Comparison of ENCODE assay signal across 8 mouse cellular contexts in the genomic region with DNA sequence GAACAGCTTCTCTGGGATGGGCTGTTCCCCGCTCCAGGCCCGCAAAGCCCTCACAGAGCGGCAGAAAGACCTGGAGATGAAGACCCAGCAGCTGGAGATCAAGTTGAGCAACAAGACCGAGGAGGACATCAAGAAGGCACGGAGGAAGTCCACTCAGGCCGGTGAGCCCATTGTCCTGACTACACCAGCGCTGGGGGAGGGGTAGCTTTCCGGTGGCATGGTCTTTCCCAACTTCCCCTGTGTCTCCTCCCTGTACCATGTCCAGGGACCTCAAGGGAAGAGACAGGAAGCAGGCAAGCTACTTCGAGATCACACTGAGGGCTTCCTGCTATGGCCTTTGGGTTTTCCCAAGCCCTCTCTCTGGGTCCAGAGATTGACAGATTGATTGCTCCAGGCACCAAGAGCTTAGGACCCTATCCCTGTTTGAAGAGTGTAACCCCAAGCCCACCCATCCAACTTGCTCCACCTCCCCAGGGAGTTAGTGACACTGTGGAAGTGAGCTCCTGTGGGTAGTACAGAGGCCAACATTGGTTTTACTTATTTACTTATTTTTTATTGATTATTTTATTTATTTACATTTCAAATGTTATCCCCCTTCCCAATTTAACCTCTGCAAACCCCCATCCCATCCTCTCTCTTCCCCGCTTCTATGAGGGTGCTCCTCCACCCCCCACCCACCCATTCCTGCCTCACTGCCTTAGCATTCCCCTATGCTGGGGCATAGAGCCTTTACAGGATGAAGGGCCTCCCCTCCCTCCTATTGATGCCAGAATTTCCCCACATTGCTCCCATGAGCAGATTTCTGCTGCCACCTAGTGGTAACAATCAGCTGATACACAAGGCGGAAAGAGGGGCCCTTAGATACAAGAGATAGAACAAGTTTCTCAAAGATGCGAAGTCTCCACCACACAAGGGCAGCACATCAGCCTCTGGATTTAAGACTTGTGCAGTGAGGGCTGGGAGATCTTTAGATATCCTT. TPM values are rescaled to one million over a fixed set of nuclear protein-coding genes. Genes with fewer than 3 reads are reported as not detected.
A peak's percentile ranks its signal among the peaks of the same experiment; 100 is the strongest.
DNase-seq lines count a peak whose midpoint lies in the region; ATAC-seq and TF ChIP-seq lines count a peak whose summit lies in the region.

No protein-coding gene starts in this region.

- no peaks in the 10 kb centered on the region for H3K9me3 ChIP-seq in hindbrain, embryonic 15.5 days
- H3K9me3 ChIP-seq in limb, embryonic 14.5 days (ENCODE audit: control insufficient read depth, low read length) = no peaks in the 10 kb centered on the region
- no peaks in the 10 kb centered on the region for H3K9me3 ChIP-seq in neural tube, embryonic 11.5 days (ENCODE audit: control insufficient read depth, low read length)

- H3K36me3 ChIP-seq in hindbrain, embryonic 15.5 days = no peaks in the 10 kb centered on the region
- H3K36me3 ChIP-seq in limb, embryonic 14.5 days (ENCODE audit: control insufficient read depth, insufficient read depth, low read length) = no peaks in the 10 kb centered on the region
- no peaks in the 10 kb centered on the region for H3K36me3 ChIP-seq in neural tube, embryonic 11.5 days (ENCODE audit: control insufficient read depth, insufficient read depth, low read length)

- no peak overlapping the region for H3K4me3 ChIP-seq in hindbrain, embryonic 15.5 days
- no peak overlapping the region for H3K4me3 ChIP-seq in limb, embryonic 14.5 days (replicated peaks; ENCODE audit: low read length)
- H3K4me3 ChIP-seq in neural tube, embryonic 11.5 days (ENCODE audit: low read depth, low read length) = no peak overlapping the region

- no peaks in the 10 kb centered on the region for H3K4me1 ChIP-seq in hindbrain, embryonic 15.5 days (replicated peaks)
- no peaks in the 10 kb centered on the region for H3K4me1 ChIP-seq in limb, embryonic 14.5 days (ENCODE audit: control insufficient read depth, insufficient read depth, low read length)
- H3K4me1 ChIP-seq in neural tube, embryonic 11.5 days (ENCODE audit: control insufficient read depth, insufficient read depth, low read length) = no peaks in the 10 kb centered on the region

- ATAC-seq in hindbrain, embryonic 15.5 days (ENCODE audit: low FRiP score, low read depth) = peak; percentile 85
- 0 out of 2 replicates have a peak, but pooled peaks have one; percentile 55 for ATAC-seq in limb, embryonic 14.5 days (ENCODE audit: low FRiP score, low read depth)
- peak; percentile 61 for ATAC-seq in neural tube, embryonic 11.5 days (ENCODE audit: insufficient read depth, low FRiP score, low TSS enrichment)

- WGBS in hindbrain, embryonic 15.5 days = 57% methylated on average over 12 of the region's 12 CpGs
- 67% methylated on average over 12 of the region's 12 CpGs for WGBS in limb, embryonic 14.5 days
- WGBS in neural tube, embryonic 11.5 days = 64% methylated on average over 12 of the region's 12 CpGs

- TF ChIP-seq POLR2A in limb, embryonic 14.5 days (IDR thresholded peaks at IDR 0.05; ENCODE audit: borderline replicate concordance, extremely low read depth, insufficient read depth, insufficient read length) = no peak

- peak; percentile 19 for DNase-seq in ovary, adult 18-20 months (ENCODE audit: low spot score)
- no peak for DNase-seq in ovary, postnatal 36 days (ENCODE audit: low spot score)
- peak; percentile 65 for DNase-seq in adipocyte (ENCODE audit: low spot score)
- peak; percentile 70 for DNase-seq in embryo, embryonic 9.5 days (ENCODE audit: extremely low spot score)
- DNase-seq in limb, embryonic 14.5 days (ENCODE audit: low spot score) = peak; percentile 77
- peak; percentile 66 for DNase-seq in neural tube, embryonic 11.5 days (ENCODE audit: low spot score)
- no peak for DNase-seq in right cerebral cortex, postnatal 14 days

- H3K4me2 ChIP-seq in hindbrain, embryonic 15.5 days = no peak overlapping the region
- H3K4me2 ChIP-seq in limb, embryonic 14.5 days (replicated peaks; ENCODE audit: low read depth, low read length, severe bottlenecking) = no peak overlapping the region
- no peak overlapping the region for H3K4me2 ChIP-seq in neural tube, embryonic 11.5 days (ENCODE audit: low read depth)

- H3K27me3 ChIP-seq in hindbrain, embryonic 15.5 days = no peaks in the 10 kb centered on the region
- H3K27me3 ChIP-seq in limb, embryonic 14.5 days (ENCODE audit: control insufficient read depth, insufficient read depth, low read length) = no peaks in the 10 kb centered on the region
- H3K27me3 ChIP-seq in neural tube, embryonic 11.5 days (ENCODE audit: control insufficient read depth, insufficient read depth, low read length) = no peaks in the 10 kb centered on the region

- no peak overlapping the region for H3K27ac ChIP-seq in hindbrain, embryonic 15.5 days (replicated peaks)
- no peak overlapping the region for H3K27ac ChIP-seq in limb, embryonic 14.5 days (replicated peaks; ENCODE audit: low read depth, low read length)
- H3K27ac ChIP-seq in neural tube, embryonic 11.5 days (ENCODE audit: low read depth, low read length) = no peak overlapping the region

- no peak overlapping the region for H3K9ac ChIP-seq in hindbrain, embryonic 15.5 days
- no peak overlapping the region for H3K9ac ChIP-seq in limb, embryonic 14.5 days (ENCODE audit: low read depth, low read length, severe bottlenecking)
- no peak overlapping the region for H3K9ac ChIP-seq in neural tube, embryonic 11.5 days (ENCODE audit: low read length)

RNA-seq across cellular contexts. Expression of gene Rcvrn, which starts 19.3 kb away (rescaled TPM):
- polyA plus RNA-seq in hindbrain, embryonic 15.5 days (2015; fragmentation: Nextera tagmentation; extraction: Ambion mirVana) = not detected in 2 replicates
- 0.09 and 0.11 TPM in 2 replicates for polyA plus RNA-seq in limb, embryonic 14.5 days (2012; rRNA removed)
- polyA plus RNA-seq in limb, embryonic 14.5 days (2014; fragmentation: Nextera tagmentation; extraction: Ambion mirVana) = not detected in 2 replicates
- not detected in 2 replicates for polyA plus RNA-seq in neural tube, embryonic 11.5 days (2014; fragmentation: Nextera tagmentation; extraction: Ambion mirVana)

Comparison
In these comparisons a context has a peak if more than half of its experiments do, and no peak if none do; other contexts are left out.
1. DNase-seq: peak in ovary, adult 18-20 months (single experiment), adipocyte (single experiment), embryo, embryonic 9.5 days (single experiment), limb, embryonic 14.5 days (single experiment) and neural tube, embryonic 11.5 days (single experiment); none in ovary, postnatal 36 days (single experiment) and right cerebral cortex, postnatal 14 days (single experiment).
2. Peak in every context shown above with its lines, with median percentiles within 50 percentile points of each other: ATAC-seq.